Mouse (Mus musculus) liver, adult 2 months (tissue): ENCODE results near the gene Szt2.

ENCODE experiments used
- CTCF ChIP-seq: fragments of 200-500 bp; IDR thresholded peaks from 2 replicates; pipeline ENCODE4 v1.5.1; 2011; ENCODE audit warnings: low read depth, low read length, control low read depth
- POLR2A ChIP-seq: fragments of 200-500 bp; IDR thresholded peaks from 2 replicates; pipeline ENCODE4 v1.6.1; 2011; ENCODE audit warnings: low read length, control low read depth; ENCODE audit not compliant: insufficient read depth; ENCODE audit errors: extremely low read depth

DNA sequence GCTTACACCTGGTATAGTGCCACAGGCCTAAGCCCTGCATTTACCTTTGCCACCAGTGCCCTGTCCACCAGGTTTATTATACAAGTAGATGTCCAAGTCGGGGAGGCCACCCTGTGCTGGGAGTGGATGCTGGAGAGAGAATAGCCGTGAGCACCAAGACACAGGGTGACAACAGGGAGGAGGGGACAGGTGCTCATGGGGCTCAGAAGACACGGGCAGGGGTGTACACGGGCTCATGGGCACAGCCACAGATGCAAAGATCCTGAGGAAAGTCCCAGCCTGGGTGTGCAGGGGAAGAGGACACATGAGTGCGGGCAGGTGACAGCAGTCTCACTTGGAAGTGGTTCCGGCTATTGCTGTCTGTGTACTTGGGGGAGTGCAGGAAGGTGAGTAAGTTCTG, 33.1 kb downstream of the Szt2 start:
- no peak for TF ChIP-seq POLR2A
- TF ChIP-seq CTCF, result no peak
